ENCODE assay signal across 22 mouse cellular contexts in genomic region chr16:4342579-4342978, GRCm38 (mm10).
DNase-seq lines count a peak whose midpoint lies in the region; ATAC-seq and TF ChIP-seq lines count a peak whose summit lies in the region.
"Had no signal": no experiment of that assay in that cellular context is flagged by ENCODE, and none has a peak within 500 bp of the region (broad histone marks: within the 10 kb centered on the region; RNA-seq: fewer than 3 reads in every experiment).

No protein-coding gene starts in this region.

- ATAC-seq in forebrain, embryonic 13.5 days, result no peak
- ATAC-seq: forebrain, postnatal 0 days; midbrain, embryonic 16.5 days had no signal

- H3K27ac ChIP-seq in layer of hippocampus, adult 2 months, result peak overlapping the region; percentile 69
- no peak overlapping the region for H3K27ac ChIP-seq in forebrain, embryonic 13.5 days
- H3K27ac ChIP-seq: embryonic facial prominence, embryonic 13.5 days; hindbrain, embryonic 10.5 days; limb, embryonic 13.5 days; liver, embryonic 13.5 days had no signal

- no peaks in the 10 kb centered on the region for H3K36me3 ChIP-seq in forebrain, embryonic 13.5 days (ENCODE audit: poor library complexity, severe bottlenecking)
- H3K36me3 ChIP-seq: embryonic facial prominence, embryonic 13.5 days; hindbrain, embryonic 10.5 days; limb, embryonic 13.5 days; liver, embryonic 13.5 days; neural tube, embryonic 15.5 days had no signal

- peak; percentile 25; the same call in 1 of the 2 replicates for TF ChIP-seq CTCF in layer of hippocampus, adult 2 months (conservative IDR thresholded peaks at IDR 0.05)

- no peak overlapping the region for H3K4me2 ChIP-seq in forebrain, embryonic 13.5 days
- H3K4me2 ChIP-seq: embryonic facial prominence, embryonic 13.5 days; limb, embryonic 13.5 days; liver, embryonic 13.5 days; lung, embryonic 14.5 days; neural tube, embryonic 15.5 days had no signal

- no peaks in the 10 kb centered on the region for H3K4me1 ChIP-seq in forebrain, embryonic 13.5 days
- H3K4me1 ChIP-seq: embryonic facial prominence, embryonic 13.5 days; hindbrain, embryonic 10.5 days; liver, embryonic 13.5 days; neural tube, embryonic 15.5 days had no signal

- no peak overlapping the region for H3K4me3 ChIP-seq in layer of hippocampus, adult 2 months
- no peak overlapping the region for H3K4me3 ChIP-seq in forebrain, embryonic 13.5 days
- H3K4me3 ChIP-seq: embryonic facial prominence, embryonic 13.5 days; hindbrain, embryonic 10.5 days; limb, embryonic 13.5 days; liver, embryonic 13.5 days; neural tube, embryonic 15.5 days had no signal

- H3K27me3 ChIP-seq in forebrain, embryonic 13.5 days, result no peaks in the 10 kb centered on the region
- H3K27me3 ChIP-seq: embryonic facial prominence, embryonic 13.5 days; liver, embryonic 13.5 days; neural tube, embryonic 15.5 days had no signal

- 89% methylated on average over 7 of the region's 7 CpGs for WGBS in forebrain, embryonic 13.5 days

- intact Hi-C loops in left cerebral cortex, postnatal 14 days (cut with DNase I), result no loop called here
- intact Hi-C loops in left cerebral cortex, postnatal 4 days (cut with DNase I), result no loop called here

- H3K9ac ChIP-seq in forebrain, embryonic 13.5 days, result no peak overlapping the region
- H3K9ac ChIP-seq: embryonic facial prominence, embryonic 13.5 days; forebrain, postnatal 0 days; limb, embryonic 13.5 days; liver, embryonic 13.5 days; lung, embryonic 14.5 days; neural tube, embryonic 15.5 days had no signal

- peak; percentile 36 to 38 for DNase-seq in left cerebral cortex, postnatal 14 days (ENCODE audit: low spot score in 2 of 2)
- DNase-seq in left cerebral cortex, postnatal 4 days, result no peak
- peak; percentile 62 to 82 for DNase-seq in layer of hippocampus, adult 2 months (ENCODE audit: low spot score in 2 of 2)
- peak; percentile 67 to 71 for DNase-seq in layer of hippocampus, postnatal 36 days
- DNase-seq in right cerebral cortex, postnatal 36 days (ENCODE audit: low spot score in 2 of 2), result peak; percentile 49 to 65
- no peak for DNase-seq in thymus, postnatal 0 days (ENCODE audit: low spot score)
- DNase-seq: adrenal gland, adult 8-10 months; cerebellum, postnatal 14 days; forebrain, postnatal 0 days; gastrocnemius, postnatal 14 days; kidney, adult 11 months; liver, embryonic 13.5 days; lung, embryonic 14.5 days; lung, postnatal 4 days; retina, postnatal 1 day; thymus, postnatal 36 days had no signal

- no peaks in the 10 kb centered on the region for H3K9me3 ChIP-seq in forebrain, embryonic 13.5 days (replicated peaks)
- H3K9me3 ChIP-seq: embryonic facial prominence, embryonic 13.5 days; hindbrain, embryonic 10.5 days; limb, embryonic 13.5 days; liver, embryonic 13.5 days; neural tube, embryonic 15.5 days had no signal

Comparison
In these comparisons a context has a peak if more than half of its experiments do, and no peak if none do; other contexts are left out.
1. DNase-seq: peak in left cerebral cortex, postnatal 14 days (2 of 2), layer of hippocampus, adult 2 months (2 of 2), layer of hippocampus, postnatal 36 days (2 of 2) and right cerebral cortex, postnatal 36 days (2 of 2); none in left cerebral cortex, postnatal 4 days (single experiment) and thymus, postnatal 0 days (single experiment).